Mouse (Mus musculus): ENCODE results near the gene Tcp11.

DNA sequence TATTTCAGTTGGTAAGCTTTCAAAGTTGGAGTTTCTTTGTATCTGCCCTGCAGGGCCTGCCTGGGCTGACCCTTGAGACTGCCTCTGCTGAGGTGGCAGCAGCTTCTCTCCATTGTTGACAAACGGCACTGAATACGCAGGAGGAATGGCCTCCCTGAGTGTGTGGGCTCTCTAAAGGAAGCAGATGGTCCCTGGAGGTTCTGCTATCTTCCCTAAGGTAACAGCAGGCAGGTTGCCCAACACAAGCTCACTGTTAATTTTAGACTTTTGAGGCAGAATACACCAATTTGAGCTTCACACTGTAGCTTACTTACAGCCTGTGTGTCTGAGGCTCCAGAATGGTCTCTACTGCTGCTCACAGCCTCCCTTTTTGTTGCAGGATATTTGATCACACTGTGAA lies 7.7 kb downstream of the Tcp11 start:
- TF ChIP-seq CTCF (IDR thresholded peaks at IDR 0.05; ENCODE audit: control insufficient read depth, insufficient read depth, low read length) (no peak), POLR2A (IDR thresholded peaks at IDR 0.05; ENCODE audit: borderline replicate concordance, control insufficient read depth, low read depth, low read length) (no peak)
